14 mouse cellular contexts compared by ENCODE assay signal in genomic region chr17:34202760-34203442, GRCm38 (mm10). TPM values are rescaled to one million over a fixed set of nuclear protein-coding genes. Genes with fewer than 3 reads are reported as not detected.
DNase-seq lines count a peak whose midpoint lies in the region; ATAC-seq lines count a peak whose summit lies in the region.
"Had no signal": no experiment of that assay in that cellular context is flagged by ENCODE, and none has a peak within 500 bp of the region (broad histone marks: within the 10 kb centered on the region; RNA-seq: fewer than 3 reads in every experiment).

No protein-coding gene starts in this region.

- H3K4me2 ChIP-seq in heart, embryonic 12.5 days, result no peak overlapping the region
- H3K4me2 ChIP-seq in neural tube, embryonic 11.5 days (ENCODE audit: low read depth), result no peak overlapping the region
- H3K4me2 ChIP-seq in neural tube, embryonic 15.5 days, result no peak overlapping the region
- H3K4me2 ChIP-seq in hindbrain, embryonic 13.5 days, result no peak overlapping the region

- H3K4me3 ChIP-seq in heart, embryonic 12.5 days, result no peak overlapping the region
- no peak overlapping the region for H3K4me3 ChIP-seq in neural tube, embryonic 11.5 days (ENCODE audit: low read depth, low read length)
- H3K4me3 ChIP-seq in neural tube, embryonic 15.5 days (replicated peaks), result no peak overlapping the region
- H3K4me3 ChIP-seq in hindbrain, embryonic 13.5 days, result no peak overlapping the region

- WGBS in heart, embryonic 12.5 days, result 79% methylated on average over 4 of the region's 4 CpGs
- 87% methylated on average over 4 of the region's 4 CpGs for WGBS in neural tube, embryonic 11.5 days
- WGBS in neural tube, embryonic 15.5 days, result 75% methylated on average over 4 of the region's 4 CpGs
- WGBS in hindbrain, embryonic 13.5 days, result 95% methylated on average over 4 of the region's 4 CpGs

- H3K27me3 ChIP-seq in heart, embryonic 12.5 days (replicated peaks), result peaks cover 79% of the 10 kb centered on the region
- H3K27me3 ChIP-seq in neural tube, embryonic 11.5 days (ENCODE audit: control insufficient read depth, insufficient read depth, low read length), result peaks cover 40% of the 10 kb centered on the region
- peaks cover 67% of the 10 kb centered on the region for H3K27me3 ChIP-seq in neural tube, embryonic 15.5 days (replicated peaks)
- peaks cover 84% of the 10 kb centered on the region for H3K27me3 ChIP-seq in hindbrain, embryonic 13.5 days

- H3K4me1 ChIP-seq in heart, embryonic 12.5 days (replicated peaks), result peaks cover 17% of the 10 kb centered on the region
- H3K4me1 ChIP-seq in neural tube, embryonic 11.5 days (ENCODE audit: control insufficient read depth, insufficient read depth, low read length), result no peaks in the 10 kb centered on the region; the same call in 1 of the 2 replicates
- H3K4me1 ChIP-seq in neural tube, embryonic 15.5 days, result peaks cover 18% of the 10 kb centered on the region
- H3K4me1 ChIP-seq in hindbrain, embryonic 13.5 days (replicated peaks), result peaks cover 14% of the 10 kb centered on the region

- peak; percentile 34; the same call in 1 of the 2 replicates for ATAC-seq in heart, embryonic 12.5 days (ENCODE audit: insufficient number of reproducible peaks, low FRiP score)
- ATAC-seq in neural tube, embryonic 11.5 days (ENCODE audit: insufficient read depth, low FRiP score, low TSS enrichment), result peak; percentile 23; the same call in 1 of the 2 replicates
- ATAC-seq in neural tube, embryonic 15.5 days (ENCODE audit: low FRiP score), result no peak
- peak; percentile 63; the same call in 1 of the 2 replicates for ATAC-seq in hindbrain, embryonic 13.5 days (ENCODE audit: low FRiP score)
- no peak for ATAC-seq in monocyte, adult 5-6 weeks (replicated peaks; ENCODE audit: insufficient number of reproducible peaks, low FRiP score, low TSS enrichment, poor library complexity, severe bottlenecking)

- DNase-seq in heart, postnatal 25 days (ENCODE audit: low spot score), result no peak
- DNase-seq in neural tube, embryonic 11.5 days (ENCODE audit: low spot score), result no peak
- peak; percentile 28 for DNase-seq in naive thymus-derived CD4-positive, alpha-beta T cell, adult 2 months (ENCODE audit: low read depth)
- DNase-seq: cerebellum, adult 11 months; cerebellum, postnatal 36 days; gastrocnemius, postnatal 36 days; lung, postnatal 10 days had no signal

- no peaks in the 10 kb centered on the region for H3K36me3 ChIP-seq in heart, embryonic 12.5 days
- no peaks in the 10 kb centered on the region for H3K36me3 ChIP-seq in neural tube, embryonic 11.5 days (ENCODE audit: control insufficient read depth, insufficient read depth, low read length)
- no peaks in the 10 kb centered on the region for H3K36me3 ChIP-seq in neural tube, embryonic 15.5 days
- H3K36me3 ChIP-seq in hindbrain, embryonic 13.5 days, result no peaks in the 10 kb centered on the region

- intact Hi-C loops in heart, postnatal 25 days (cut with DNase I), result loop anchor here (10.0 kb wide), 1 partner anchor 962 kb away; the partner anchor contains the start of gene Prrc2a

- H3K27ac ChIP-seq in heart, embryonic 12.5 days (ENCODE audit: poor library complexity, severe bottlenecking), result no peak overlapping the region
- H3K27ac ChIP-seq in neural tube, embryonic 11.5 days (ENCODE audit: low read depth, low read length), result no peak overlapping the region
- no peak overlapping the region for H3K27ac ChIP-seq in neural tube, embryonic 15.5 days (replicated peaks)
- no peak overlapping the region for H3K27ac ChIP-seq in hindbrain, embryonic 13.5 days
- H3K27ac ChIP-seq: liver, embryonic 14.5 days had no signal

- H3K9ac ChIP-seq in heart, embryonic 12.5 days, result no peak overlapping the region
- H3K9ac ChIP-seq in neural tube, embryonic 11.5 days (ENCODE audit: low read length), result no peak overlapping the region
- H3K9ac ChIP-seq in neural tube, embryonic 15.5 days (replicated peaks), result no peak overlapping the region
- no peak overlapping the region for H3K9ac ChIP-seq in hindbrain, embryonic 13.5 days
- H3K9ac ChIP-seq: liver, embryonic 14.5 days had no signal

- no peaks in the 10 kb centered on the region for H3K9me3 ChIP-seq in heart, embryonic 12.5 days (replicated peaks)
- H3K9me3 ChIP-seq in neural tube, embryonic 11.5 days (ENCODE audit: control insufficient read depth, low read length), result no peaks in the 10 kb centered on the region
- no peaks in the 10 kb centered on the region for H3K9me3 ChIP-seq in neural tube, embryonic 15.5 days (replicated peaks)
- no peaks in the 10 kb centered on the region for H3K9me3 ChIP-seq in hindbrain, embryonic 13.5 days

RNA-seq across cellular contexts. Expression of gene Tap2, which starts 0.4 kb away (rescaled TPM):
- 1.3 and 1.7 TPM in 2 replicates for polyA plus RNA-seq in heart, embryonic 12.5 days (2016; fragmentation: Nextera tagmentation; extraction: Ambion mirVana)
- total RNA-seq in heart, postnatal 25 days (2021), result 10 to 100 TPM; 21.2 to 22.0 TPM
- 0.59 and 0.60 TPM in 2 replicates for polyA plus RNA-seq in neural tube, embryonic 11.5 days (2014; fragmentation: Nextera tagmentation; extraction: Ambion mirVana)
- 1.9 and 15.0 TPM in 2 replicates for polyA plus RNA-seq in neural tube, embryonic 15.5 days (2015; fragmentation: Nextera tagmentation; extraction: Ambion mirVana)
- polyA plus RNA-seq in hindbrain, embryonic 13.5 days (2015; fragmentation: Nextera tagmentation; extraction: Ambion mirVana), result 2.1 and 2.2 TPM in 2 replicates
- 87.6 to 119 TPM (median 96.6 TPM) in 3 replicates for total RNA-seq in monocyte, adult 5-6 weeks (2017)

RNA-seq across cellular contexts. Expression of gene Psmb8, which starts 5.4 kb away (rescaled TPM):
- 1.9 and 2.0 TPM in 2 replicates for polyA plus RNA-seq in heart, embryonic 12.5 days (2016; fragmentation: Nextera tagmentation; extraction: Ambion mirVana)
- 10 to 100 TPM in 1 of 2 experiments, 1 to 10 TPM in 1; 9.7 to 11.8 TPM for total RNA-seq in heart, postnatal 25 days (2021)
- 2.1 and 3.3 TPM in 2 replicates for polyA plus RNA-seq in neural tube, embryonic 11.5 days (2014; fragmentation: Nextera tagmentation; extraction: Ambion mirVana)
- 3.8 and 80.4 TPM in 2 replicates for polyA plus RNA-seq in neural tube, embryonic 15.5 days (2015; fragmentation: Nextera tagmentation; extraction: Ambion mirVana)
- polyA plus RNA-seq in hindbrain, embryonic 13.5 days (2015; fragmentation: Nextera tagmentation; extraction: Ambion mirVana), result 2.7 and 3.7 TPM in 2 replicates
- total RNA-seq in monocyte, adult 5-6 weeks (2017), result 387 to 472 TPM (median 466 TPM) in 3 replicates

RNA-seq across cellular contexts. Expression of gene Psmb9, which starts 15.3 kb away (rescaled TPM):
- 0.59 and 0.91 TPM in 2 replicates for polyA plus RNA-seq in heart, embryonic 12.5 days (2016; fragmentation: Nextera tagmentation; extraction: Ambion mirVana)
- total RNA-seq in heart, postnatal 25 days (2021), result 1 to 10 TPM; 5.4 to 8.5 TPM
- polyA plus RNA-seq in neural tube, embryonic 11.5 days (2014; fragmentation: Nextera tagmentation; extraction: Ambion mirVana), result 0.80 and 0.96 TPM in 2 replicates
- polyA plus RNA-seq in neural tube, embryonic 15.5 days (2015; fragmentation: Nextera tagmentation; extraction: Ambion mirVana), result 2.1 and 35.0 TPM in 2 replicates
- polyA plus RNA-seq in hindbrain, embryonic 13.5 days (2015; fragmentation: Nextera tagmentation; extraction: Ambion mirVana), result 0.89 and 1.5 TPM in 2 replicates
- 119 to 198 TPM (median 134 TPM) in 3 replicates for total RNA-seq in monocyte, adult 5-6 weeks (2017)

RNA-seq across cellular contexts. Expression of gene Tap1, which starts 15.5 kb away (rescaled TPM):
- polyA plus RNA-seq in heart, embryonic 12.5 days (2016; fragmentation: Nextera tagmentation; extraction: Ambion mirVana), result 1.1 TPM in 2 replicates
- total RNA-seq in heart, postnatal 25 days (2021), result 1 to 10 TPM; 3.9 to 5.5 TPM
- 0.68 and 1.3 TPM in 2 replicates for polyA plus RNA-seq in neural tube, embryonic 11.5 days (2014; fragmentation: Nextera tagmentation; extraction: Ambion mirVana)
- 3.5 and 12.0 TPM in 2 replicates for polyA plus RNA-seq in neural tube, embryonic 15.5 days (2015; fragmentation: Nextera tagmentation; extraction: Ambion mirVana)
- 1.1 and 1.3 TPM in 2 replicates for polyA plus RNA-seq in hindbrain, embryonic 13.5 days (2015; fragmentation: Nextera tagmentation; extraction: Ambion mirVana)
- 145 to 195 TPM (median 175 TPM) in 3 replicates for total RNA-seq in monocyte, adult 5-6 weeks (2017)

RNA-seq across cellular contexts. Expression of gene H2-Ob, which starts 35.8 kb away (rescaled TPM):
- polyA plus RNA-seq in heart, embryonic 12.5 days (2016; fragmentation: Nextera tagmentation; extraction: Ambion mirVana), result 0.15 TPM in 1 of 2 replicates, not detected in the other
- total RNA-seq in heart, postnatal 25 days (2021), result 1 to 10 TPM in 1 of 2 experiments, under 1 TPM in 1; 0.70 to 1.5 TPM
- polyA plus RNA-seq in neural tube, embryonic 11.5 days (2014; fragmentation: Nextera tagmentation; extraction: Ambion mirVana), result not detected in 2 replicates
- 0.08 and 0.26 TPM in 2 replicates for polyA plus RNA-seq in neural tube, embryonic 15.5 days (2015; fragmentation: Nextera tagmentation; extraction: Ambion mirVana)
- polyA plus RNA-seq in hindbrain, embryonic 13.5 days (2015; fragmentation: Nextera tagmentation; extraction: Ambion mirVana), result 0.06 TPM in 1 of 2 replicates, not detected in the other
- total RNA-seq in monocyte, adult 5-6 weeks (2017), result 59.1 to 84.6 TPM (median 63.2 TPM) in 3 replicates
- total RNA-seq: left cerebral cortex, postnatal 36 days had no signal
- polyA plus RNA-seq: heart, embryonic 14.5 days had no signal

Comparison
In these comparisons a context has a peak if more than half of its experiments do, and no peak if none do; other contexts are left out.
1. ATAC-seq: peak in heart, embryonic 12.5 days (single experiment), neural tube, embryonic 11.5 days (single experiment) and hindbrain, embryonic 13.5 days (single experiment); none in neural tube, embryonic 15.5 days (single experiment) and monocyte, adult 5-6 weeks (single experiment).